Mouse (Mus musculus): ENCODE results near the gene Dusp2. TPM values are rescaled to one million over a fixed set of nuclear protein-coding genes. Genes with fewer than 3 reads are reported as not detected.

Dusp2 gene
- polyA plus RNA-seq, 1 experiment, result 163 TPM

DNA sequence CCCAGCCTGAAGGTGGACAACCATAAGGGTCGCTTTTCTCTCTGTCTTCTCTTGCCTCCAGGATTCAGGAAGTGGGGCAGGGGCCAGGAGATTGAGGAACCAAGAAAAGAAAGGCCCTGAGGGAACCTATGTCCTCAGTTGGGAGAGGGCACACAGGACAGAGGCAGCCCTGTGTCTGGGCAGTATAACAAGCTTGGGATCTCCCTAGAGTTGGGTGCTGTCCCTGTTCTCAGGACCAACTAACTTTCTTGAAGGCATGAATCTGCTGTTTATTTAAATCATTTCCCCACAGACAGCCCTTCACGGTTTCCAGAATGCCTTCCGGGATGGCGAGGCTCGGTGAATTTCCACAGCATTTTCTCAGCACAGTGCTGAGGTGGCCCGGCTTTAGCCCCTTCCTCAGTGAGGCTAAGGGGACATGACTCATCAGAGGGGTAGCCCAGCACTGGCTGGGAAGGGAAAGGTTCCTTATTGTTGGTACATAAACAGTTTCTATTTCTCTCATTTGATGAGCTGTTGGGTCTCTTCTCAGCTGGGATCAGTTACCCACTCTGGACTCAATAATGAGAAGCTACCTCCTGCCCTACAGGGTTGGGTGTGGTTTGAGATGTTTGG, 13.2 kb upstream of the Dusp2 start:
- H3K4me1 ChIP-seq (replicated peaks; ENCODE audit: control insufficient read depth, insufficient read depth, low read length), result peaks cover 80% of the 10 kb centered on the region
- H3K27ac ChIP-seq (ENCODE audit: control insufficient read depth, insufficient read depth, low read length), result no peak overlapping the region
- no peaks in the 10 kb centered on the region for H3K27me3 ChIP-seq (ENCODE audit: control insufficient read depth, insufficient read depth, low read length)
- no peak for DNase-seq
- TF ChIP-seq POLR2A (IDR thresholded peaks at IDR 0.05; ENCODE audit: control insufficient read depth, extremely low read depth, insufficient read depth, low read length, poor library complexity) (no peak), CTCF (IDR thresholded peaks at IDR 0.05; ENCODE audit: borderline replicate concordance, control insufficient read depth, extremely low read depth, insufficient read depth, low read length, poor library complexity) (no peak)
- no peaks in the 10 kb centered on the region for H3K36me3 ChIP-seq (ENCODE audit: control insufficient read depth, insufficient read depth, low read length)
- WGBS, result 63% methylated on average over 6 of the region's 6 CpGs
- no peak overlapping the region for H3K4me3 ChIP-seq (ENCODE audit: control insufficient read depth, insufficient read depth, low read length)

DNA sequence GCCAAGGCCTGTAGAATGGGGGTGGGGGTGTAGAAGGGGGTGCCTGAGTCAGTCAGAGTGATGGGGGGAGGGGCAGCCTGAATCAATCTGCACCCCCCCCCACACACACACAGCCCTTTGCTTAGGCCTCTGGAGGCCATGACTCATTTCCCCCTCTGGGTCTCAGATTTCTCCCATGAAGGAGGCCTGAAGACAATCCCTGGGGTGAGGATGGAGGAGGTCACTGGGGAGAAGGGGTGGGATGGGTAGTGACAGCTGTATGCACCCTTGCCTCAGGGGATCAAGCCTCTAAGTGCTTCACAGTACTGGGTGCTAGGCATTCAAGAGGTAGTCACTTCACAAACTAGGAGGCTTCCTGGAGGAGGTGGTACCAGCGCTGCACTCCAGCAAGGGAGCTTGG, 12.3 kb upstream of the Dusp2 start:
- H3K27ac ChIP-seq (ENCODE audit: control insufficient read depth, insufficient read depth, low read length), result no peak overlapping the region
- H3K36me3 ChIP-seq (ENCODE audit: control insufficient read depth, insufficient read depth, low read length), result no peaks in the 10 kb centered on the region
- H3K4me1 ChIP-seq (replicated peaks; ENCODE audit: control insufficient read depth, insufficient read depth, low read length), result peaks cover 81% of the 10 kb centered on the region
- H3K4me3 ChIP-seq (ENCODE audit: control insufficient read depth, insufficient read depth, low read length), result no peak overlapping the region
- no peak for DNase-seq
- H3K27me3 ChIP-seq (ENCODE audit: control insufficient read depth, insufficient read depth, low read length), result no peaks in the 10 kb centered on the region
- no peak for TF ChIP-seq POLR2A (IDR thresholded peaks at IDR 0.05; ENCODE audit: control insufficient read depth, extremely low read depth, insufficient read depth, low read length, poor library complexity)
- WGBS, result 90% methylated on average over 1 of the region's 1 CpGs

DNA sequence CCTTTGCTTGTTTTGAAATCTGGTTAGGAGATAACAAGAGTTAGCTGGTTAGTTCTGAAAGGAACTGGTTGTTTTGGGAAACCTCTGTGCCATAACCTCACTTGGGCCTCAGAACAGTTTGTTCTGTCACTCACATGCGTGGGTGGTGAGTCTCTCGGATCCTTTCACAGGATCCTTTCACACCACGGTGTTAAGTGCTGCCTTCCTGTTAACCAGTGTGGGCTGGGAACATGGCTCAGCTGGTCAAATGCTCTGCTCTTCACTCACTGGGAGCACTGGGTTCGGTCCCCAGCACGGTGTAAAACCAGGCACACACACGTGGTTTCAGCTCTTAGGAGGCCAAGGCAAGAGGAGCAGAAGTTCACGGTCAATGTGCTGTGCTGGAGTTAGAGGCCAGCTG, 11.5 kb upstream of the Dusp2 start:
- DNase-seq, result no peak

DNA sequence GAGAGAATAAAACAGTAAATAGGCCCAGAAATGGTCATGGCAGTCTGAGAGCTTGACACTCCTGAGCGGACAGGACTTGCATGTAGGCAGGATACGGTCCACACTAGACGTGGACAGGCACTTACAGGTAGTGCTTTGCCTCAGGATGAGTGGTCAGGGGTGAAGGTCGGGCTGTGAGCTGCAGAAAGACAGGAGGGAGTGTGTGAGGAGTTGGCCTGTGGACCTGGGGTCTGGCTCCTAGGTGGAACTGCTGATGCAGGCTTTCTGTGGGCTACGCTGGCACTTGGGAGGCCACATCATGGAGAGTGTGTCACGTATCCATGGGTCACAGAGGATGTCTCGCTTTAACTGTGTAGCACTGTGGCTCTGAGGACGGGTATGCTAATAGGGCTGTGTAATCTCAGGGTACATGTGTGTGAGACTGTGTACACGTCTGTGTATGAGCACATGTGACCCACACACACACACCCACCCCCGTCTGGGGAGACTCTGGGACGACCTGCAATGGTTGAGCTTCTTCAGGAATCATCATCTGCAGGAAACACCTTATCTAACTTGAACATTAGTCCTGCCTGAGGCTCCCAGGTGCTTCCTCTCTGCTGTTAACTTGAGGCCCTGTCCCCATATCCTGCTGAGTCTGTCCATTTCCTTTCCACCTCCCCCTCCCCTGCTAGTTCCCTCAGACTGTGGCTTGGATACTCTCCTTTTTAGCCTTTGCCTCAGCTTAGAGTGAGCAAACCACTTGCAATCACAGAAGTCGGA, 7.7 kb upstream of the Dusp2 start:
- no peaks in the 10 kb centered on the region for H3K36me3 ChIP-seq (ENCODE audit: control insufficient read depth, insufficient read depth, low read length)
- 37% methylated on average over 12 of the region's 12 CpGs for WGBS
- TF ChIP-seq CTCF (IDR thresholded peaks at IDR 0.05; ENCODE audit: borderline replicate concordance, control insufficient read depth, extremely low read depth, insufficient read depth, low read length, poor library complexity) (no peak), POLR2A (IDR thresholded peaks at IDR 0.05; ENCODE audit: control insufficient read depth, extremely low read depth, insufficient read depth, low read length, poor library complexity) (no peak)
- H3K27ac ChIP-seq (ENCODE audit: control insufficient read depth, insufficient read depth, low read length), result peak overlapping the region; percentile 43
- H3K4me3 ChIP-seq (ENCODE audit: control insufficient read depth, insufficient read depth, low read length), result no peak overlapping the region
- DNase-seq, result peak; percentile 61
- H3K27me3 ChIP-seq (ENCODE audit: control insufficient read depth, insufficient read depth, low read length), result no peaks in the 10 kb centered on the region
- H3K4me1 ChIP-seq (replicated peaks; ENCODE audit: control insufficient read depth, insufficient read depth, low read length), result peaks cover 76% of the 10 kb centered on the region

More for the DNA sequence above, 11.5 kb upstream of the Dusp2 start:
- 34% methylated on average over 7 of the region's 7 CpGs for WGBS
- TF ChIP-seq CTCF (IDR thresholded peaks at IDR 0.05; ENCODE audit: borderline replicate concordance, control insufficient read depth, extremely low read depth, insufficient read depth, low read length, poor library complexity) (no peak), POLR2A (IDR thresholded peaks at IDR 0.05; ENCODE audit: control insufficient read depth, extremely low read depth, insufficient read depth, low read length, poor library complexity) (no peak)
- H3K27me3 ChIP-seq (ENCODE audit: control insufficient read depth, insufficient read depth, low read length), result no peaks in the 10 kb centered on the region
- no peak overlapping the region for H3K4me3 ChIP-seq (ENCODE audit: control insufficient read depth, insufficient read depth, low read length)
- no peaks in the 10 kb centered on the region for H3K36me3 ChIP-seq (ENCODE audit: control insufficient read depth, insufficient read depth, low read length)
- peaks cover 81% of the 10 kb centered on the region for H3K4me1 ChIP-seq (replicated peaks; ENCODE audit: control insufficient read depth, insufficient read depth, low read length)
- H3K27ac ChIP-seq (ENCODE audit: control insufficient read depth, insufficient read depth, low read length), result no peak overlapping the region

DNA sequence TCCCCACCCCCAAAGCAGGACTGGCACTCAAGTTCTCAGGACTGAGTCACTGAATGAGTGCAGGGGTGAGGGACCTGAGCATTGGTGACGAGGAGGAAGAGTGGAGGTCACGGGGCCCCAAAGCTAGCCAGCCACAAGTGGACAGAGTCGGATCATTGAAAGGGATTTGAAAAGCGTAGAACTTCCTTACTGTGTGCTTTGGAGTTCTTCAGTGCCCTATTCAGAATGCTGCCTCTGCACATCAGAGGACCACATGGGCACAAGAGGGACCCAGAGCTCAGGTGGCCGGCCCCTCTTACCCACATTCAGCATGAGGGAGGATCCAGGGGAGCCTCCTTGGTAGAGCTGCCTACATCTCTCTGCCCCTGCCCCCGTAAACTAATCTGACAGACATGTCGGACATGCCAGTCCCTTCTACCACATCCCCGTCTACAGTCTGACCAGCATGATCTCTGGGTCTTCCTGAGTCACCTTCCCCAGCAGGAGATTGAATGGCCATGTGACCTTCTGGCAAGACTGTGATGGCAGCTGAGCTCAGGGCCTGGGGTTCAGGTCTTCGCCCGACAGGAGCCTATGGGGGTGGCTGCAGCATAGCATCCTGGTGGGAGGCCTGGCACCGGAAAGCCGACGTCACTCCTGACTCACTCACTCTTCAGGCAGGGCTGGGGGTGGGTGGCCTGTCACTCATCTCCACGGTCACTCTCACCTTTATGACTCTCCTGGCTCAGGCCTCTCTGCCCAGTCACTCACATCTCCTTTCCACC, 3.0 kb upstream of the Dusp2 start:
- Histone ChIP-seq H3K4me1 (replicated peaks; ENCODE audit: control insufficient read depth, insufficient read depth, low read length) (peaks cover 57% of the 10 kb centered on the region), H3K36me3 (ENCODE audit: control insufficient read depth, insufficient read depth, low read length) (peaks cover 10% of the 10 kb centered on the region; the same call in 1 of the 2 replicates), H3K4me3 (ENCODE audit: control insufficient read depth, insufficient read depth, low read length) (peak overlapping the region; percentile 3; the same call in 1 of the 2 replicates), H3K27me3 (ENCODE audit: control insufficient read depth, insufficient read depth, low read length) (no peaks in the 10 kb centered on the region), H3K27ac (ENCODE audit: control insufficient read depth, insufficient read depth, low read length) (peak overlapping the region; percentile 91)
- WGBS, result 51% methylated on average over 14 of the region's 14 CpGs
- TF ChIP-seq CTCF (IDR thresholded peaks at IDR 0.05; ENCODE audit: borderline replicate concordance, control insufficient read depth, extremely low read depth, insufficient read depth, low read length, poor library complexity) (0 out of 2 replicates have a peak, but pooled peaks have one; percentile 42), POLR2A (IDR thresholded peaks at IDR 0.05; ENCODE audit: control insufficient read depth, extremely low read depth, insufficient read depth, low read length, poor library complexity) (no peak)
- peak; percentile 77 for DNase-seq

DNA sequence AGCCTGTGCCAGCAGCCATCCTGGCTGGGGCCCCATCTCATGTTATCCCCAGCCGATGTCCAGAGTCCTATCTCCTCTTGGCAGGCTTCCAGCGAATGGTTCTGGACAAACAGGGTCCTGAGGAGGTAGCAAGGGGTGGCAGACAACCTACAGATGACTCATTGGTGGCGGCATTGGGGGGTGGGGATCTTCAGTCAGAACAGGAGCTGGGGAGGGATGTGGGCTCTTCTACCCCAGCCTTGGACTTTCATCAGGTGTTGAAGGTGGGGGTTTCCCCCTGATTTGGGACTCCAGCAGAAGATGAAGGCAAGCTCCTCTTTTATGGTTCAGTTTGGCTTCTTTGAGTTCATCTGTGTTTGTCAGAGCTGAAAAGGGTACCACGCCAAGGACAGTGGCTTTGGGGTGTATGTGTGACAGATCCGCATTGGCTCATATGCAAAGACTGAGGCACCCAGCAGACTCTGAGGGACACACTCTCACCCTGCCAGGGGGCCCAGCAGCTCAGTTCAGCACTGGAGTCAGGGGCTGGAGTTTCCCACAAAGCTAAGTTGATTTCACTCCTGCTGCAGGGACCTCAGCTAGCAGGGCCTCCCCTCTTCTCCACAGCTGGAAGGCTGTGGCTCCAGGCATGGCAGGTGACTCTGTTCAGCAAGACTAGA, 1.9 kb upstream of the Dusp2 start:
- H3K4me3 ChIP-seq (ENCODE audit: control insufficient read depth, insufficient read depth, low read length), result peak overlapping the region; percentile 13
- peak; percentile 66 for DNase-seq
- WGBS, result 6% methylated on average over 5 of the region's 5 CpGs

More for the DNA sequence above, 1.9 kb upstream of the Dusp2 start:
- no peak for TF ChIP-seq CTCF (IDR thresholded peaks at IDR 0.05; ENCODE audit: borderline replicate concordance, control insufficient read depth, extremely low read depth, insufficient read depth, low read length, poor library complexity)
- TF ChIP-seq POLR2A (IDR thresholded peaks at IDR 0.05; ENCODE audit: control insufficient read depth, extremely low read depth, insufficient read depth, low read length, poor library complexity), result no peak
- peaks cover 57% of the 10 kb centered on the region for H3K4me1 ChIP-seq (replicated peaks; ENCODE audit: control insufficient read depth, insufficient read depth, low read length)
- H3K27ac ChIP-seq (ENCODE audit: control insufficient read depth, insufficient read depth, low read length), result peak overlapping the region; percentile 91
- H3K27me3 ChIP-seq (ENCODE audit: control insufficient read depth, insufficient read depth, low read length), result no peaks in the 10 kb centered on the region
- H3K36me3 ChIP-seq (ENCODE audit: control insufficient read depth, insufficient read depth, low read length), result peaks cover 15% of the 10 kb centered on the region; the same call in 1 of the 2 replicates

Measured in thymus, adult 2 months (tissue).